10 mouse cellular contexts compared by ENCODE assay signal in genomic region chr11:69119446-69120155, GRCm38 (mm10). TPM values are rescaled to one million over a fixed set of nuclear protein-coding genes. Genes with fewer than 3 reads are reported as not detected.
DNase-seq lines count a peak whose midpoint lies in the region; ATAC-seq lines count a peak whose summit lies in the region.
"Had no signal": no experiment of that assay in that cellular context is flagged by ENCODE, and none has a peak within 500 bp of the region (broad histone marks: within the 10 kb centered on the region; RNA-seq: fewer than 3 reads in every experiment).

No protein-coding gene starts in this region.

- DNase-seq in lung, adult 18-20 months: no peak
- DNase-seq in limb, embryonic 11.5 days (ENCODE audit: low spot score): peak; percentile 31
- DNase-seq in ovary, postnatal 14 days (ENCODE audit: low spot score): no peak
- no peak for DNase-seq in thymus, postnatal 14 days

- peaks cover 40% of the 10 kb centered on the region for H3K4me1 ChIP-seq in lung, embryonic 15.5 days
- peaks cover 44% of the 10 kb centered on the region for H3K4me1 ChIP-seq in forebrain, embryonic 13.5 days
- H3K4me1 ChIP-seq in limb, embryonic 11.5 days (ENCODE audit: control insufficient read depth, insufficient read depth, low read length): peaks cover 17% of the 10 kb centered on the region
- H3K4me1 ChIP-seq in neural tube, embryonic 14.5 days (ENCODE audit: control insufficient read depth, insufficient read depth, low read length): peaks cover 16% of the 10 kb centered on the region

- H3K27ac ChIP-seq in lung, embryonic 15.5 days: no peak overlapping the region
- H3K27ac ChIP-seq in forebrain, embryonic 13.5 days: no peak overlapping the region
- H3K27ac ChIP-seq in limb, embryonic 11.5 days (replicated peaks; ENCODE audit: low read depth, low read length): no peak overlapping the region
- H3K27ac ChIP-seq in neural tube, embryonic 14.5 days (ENCODE audit: low read depth, low read length): no peak overlapping the region

- no peak for ATAC-seq in lung, embryonic 15.5 days (ENCODE audit: borderline replicate concordance, extremely low read depth, low FRiP score, low TSS enrichment)
- ATAC-seq in forebrain, embryonic 13.5 days: no peak
- ATAC-seq in limb, embryonic 11.5 days (ENCODE audit: insufficient number of reproducible peaks, low FRiP score, low TSS enrichment, low read depth): no peak
- ATAC-seq in neural tube, embryonic 14.5 days (ENCODE audit: low read depth): no peak
- no peak for ATAC-seq in erythroid progenitor cell, adult 5-6 weeks (replicated peaks; ENCODE audit: low FRiP score, poor library complexity, severe bottlenecking)

- no peaks in the 10 kb centered on the region for H3K27me3 ChIP-seq in lung, embryonic 15.5 days
- peaks cover 18% of the 10 kb centered on the region for H3K27me3 ChIP-seq in forebrain, embryonic 13.5 days
- 0 out of 2 replicates have a peak, but pooled peaks cover 4% of the 10 kb centered on the region for H3K27me3 ChIP-seq in limb, embryonic 11.5 days (ENCODE audit: control insufficient read depth, insufficient read depth, low read length)
- H3K27me3 ChIP-seq in neural tube, embryonic 14.5 days (ENCODE audit: control insufficient read depth, insufficient read depth, low read length): peaks cover 9% of the 10 kb centered on the region; the same call in 1 of the 2 replicates

- H3K4me2 ChIP-seq in lung, embryonic 15.5 days: peak overlapping the region; percentile 94
- H3K4me2 ChIP-seq in forebrain, embryonic 13.5 days: peak overlapping the region; percentile 71
- peak overlapping the region; percentile 95 for H3K4me2 ChIP-seq in limb, embryonic 11.5 days (ENCODE audit: low read depth, severe bottlenecking)
- peak overlapping the region; percentile 94; the same call in 1 of the 2 replicates for H3K4me2 ChIP-seq in neural tube, embryonic 14.5 days (ENCODE audit: low read depth, low read length)

- 37% methylated on average over 14 of the region's 14 CpGs for WGBS in lung, embryonic 15.5 days
- 31% methylated on average over 14 of the region's 14 CpGs for WGBS in forebrain, embryonic 13.5 days
- 24% methylated on average over 14 of the region's 14 CpGs for WGBS in limb, embryonic 11.5 days
- WGBS in neural tube, embryonic 14.5 days: 22% methylated on average over 14 of the region's 14 CpGs

- H3K4me3 ChIP-seq in lung, embryonic 15.5 days: peak overlapping the region; percentile 80
- peak overlapping the region; percentile 75 for H3K4me3 ChIP-seq in forebrain, embryonic 13.5 days
- H3K4me3 ChIP-seq in limb, embryonic 11.5 days (ENCODE audit: low read depth, low read length): no peak overlapping the region
- H3K4me3 ChIP-seq in neural tube, embryonic 14.5 days (ENCODE audit: low read depth, low read length): 0 out of 2 replicates have a peak overlapping the region, but pooled peaks have one; percentile 14

- no peaks in the 10 kb centered on the region for H3K9me3 ChIP-seq in lung, embryonic 15.5 days
- H3K9me3 ChIP-seq in forebrain, embryonic 13.5 days (replicated peaks): no peaks in the 10 kb centered on the region
- H3K9me3 ChIP-seq in limb, embryonic 11.5 days (ENCODE audit: control insufficient read depth, low read length): no peaks in the 10 kb centered on the region
- H3K9me3 ChIP-seq in neural tube, embryonic 14.5 days (ENCODE audit: control insufficient read depth, low read length): no peaks in the 10 kb centered on the region

- H3K36me3 ChIP-seq in lung, embryonic 15.5 days: no peaks in the 10 kb centered on the region
- no peaks in the 10 kb centered on the region for H3K36me3 ChIP-seq in forebrain, embryonic 13.5 days (ENCODE audit: poor library complexity, severe bottlenecking)
- H3K36me3 ChIP-seq in limb, embryonic 11.5 days (ENCODE audit: control insufficient read depth, insufficient read depth, low read length): no peaks in the 10 kb centered on the region
- H3K36me3 ChIP-seq in neural tube, embryonic 14.5 days (ENCODE audit: control insufficient read depth, insufficient read depth, low read length): no peaks in the 10 kb centered on the region

- H3K9ac ChIP-seq in lung, embryonic 15.5 days: peak overlapping the region; percentile 3; the same call in 1 of the 2 replicates
- no peak overlapping the region for H3K9ac ChIP-seq in forebrain, embryonic 13.5 days
- H3K9ac ChIP-seq in limb, embryonic 11.5 days (ENCODE audit: low read length): no peak overlapping the region
- no peak overlapping the region for H3K9ac ChIP-seq in neural tube, embryonic 14.5 days (replicated peaks; ENCODE audit: low read depth, low read length)

RNA-seq across cellular contexts. Expression of gene Hes7, which starts 0.6 kb away (rescaled TPM):
- 0.52 and 0.60 TPM in 2 replicates for polyA plus RNA-seq in lung, embryonic 15.5 days (2015; fragmentation: Nextera tagmentation; extraction: Ambion mirVana)
- polyA plus RNA-seq in forebrain, embryonic 13.5 days (2015; fragmentation: Nextera tagmentation; extraction: Ambion mirVana): 0.12 and 0.21 TPM in 2 replicates
- 0.54 and 0.65 TPM in 2 replicates for polyA plus RNA-seq in limb, embryonic 11.5 days (2014; fragmentation: Nextera tagmentation; extraction: Ambion mirVana)
- polyA plus RNA-seq in neural tube, embryonic 14.5 days (2014; fragmentation: Nextera tagmentation; extraction: Ambion mirVana): 0.43 and 0.52 TPM in 2 replicates
- total RNA-seq in erythroid progenitor cell, adult 5-6 weeks (2015; ENCODE audit: low replicate concordance): not detected in 2 replicates
- not detected in 2 replicates for total RNA-seq in erythroid progenitor cell, adult 5-6 weeks (2017; ENCODE audit: low replicate concordance)
- total RNA-seq: common myeloid progenitor, adult 5-6 weeks; megakaryocyte-erythroid progenitor cell, adult 5-6 weeks had no signal

RNA-seq across cellular contexts. Expression of gene 9130213A22Rik, which starts 2.8 kb away (rescaled TPM):
- 0.36 and 0.57 TPM in 2 replicates for polyA plus RNA-seq in lung, embryonic 15.5 days (2015; fragmentation: Nextera tagmentation; extraction: Ambion mirVana)
- polyA plus RNA-seq in forebrain, embryonic 13.5 days (2015; fragmentation: Nextera tagmentation; extraction: Ambion mirVana): 0.21 and 0.34 TPM in 2 replicates
- 0.19 TPM in 1 of 2 replicates, not detected in the other for polyA plus RNA-seq in limb, embryonic 11.5 days (2014; fragmentation: Nextera tagmentation; extraction: Ambion mirVana)
- 0.33 and 0.48 TPM in 2 replicates for polyA plus RNA-seq in neural tube, embryonic 14.5 days (2014; fragmentation: Nextera tagmentation; extraction: Ambion mirVana)
- total RNA-seq in erythroid progenitor cell, adult 5-6 weeks (2015; ENCODE audit: low replicate concordance): not detected in 2 replicates
- total RNA-seq in erythroid progenitor cell, adult 5-6 weeks (2017; ENCODE audit: low replicate concordance): not detected in 2 replicates
- total RNA-seq: common myeloid progenitor, adult 5-6 weeks; megakaryocyte-erythroid progenitor cell, adult 5-6 weeks had no signal

RNA-seq across cellular contexts. Expression of gene Aloxe3, which starts 6.1 kb away (rescaled TPM):
- 0.16 and 0.53 TPM in 2 replicates for polyA plus RNA-seq in lung, embryonic 15.5 days (2015; fragmentation: Nextera tagmentation; extraction: Ambion mirVana)
- polyA plus RNA-seq in forebrain, embryonic 13.5 days (2015; fragmentation: Nextera tagmentation; extraction: Ambion mirVana): 1.5 TPM in 1 of 2 replicates, not detected in the other
- polyA plus RNA-seq in limb, embryonic 11.5 days (2014; fragmentation: Nextera tagmentation; extraction: Ambion mirVana): 0.17 and 0.25 TPM in 2 replicates
- 2.2 and 5.0 TPM in 2 replicates for polyA plus RNA-seq in neural tube, embryonic 14.5 days (2014; fragmentation: Nextera tagmentation; extraction: Ambion mirVana)
- total RNA-seq in erythroid progenitor cell, adult 5-6 weeks (2015; ENCODE audit: low replicate concordance): not detected in 2 replicates
- 3.1 TPM in 1 of 2 replicates, not detected in the other for total RNA-seq in erythroid progenitor cell, adult 5-6 weeks (2017; ENCODE audit: low replicate concordance)
- total RNA-seq: common myeloid progenitor, adult 5-6 weeks; megakaryocyte-erythroid progenitor cell, adult 5-6 weeks had no signal

RNA-seq across cellular contexts. Expression of gene Per1, which starts 24.6 kb away (rescaled TPM):
- 21.7 and 24.0 TPM in 2 replicates for polyA plus RNA-seq in lung, embryonic 15.5 days (2015; fragmentation: Nextera tagmentation; extraction: Ambion mirVana)
- polyA plus RNA-seq in forebrain, embryonic 13.5 days (2015; fragmentation: Nextera tagmentation; extraction: Ambion mirVana): 6.0 and 6.4 TPM in 2 replicates
- polyA plus RNA-seq in limb, embryonic 11.5 days (2014; fragmentation: Nextera tagmentation; extraction: Ambion mirVana): 8.0 and 9.1 TPM in 2 replicates
- polyA plus RNA-seq in neural tube, embryonic 14.5 days (2014; fragmentation: Nextera tagmentation; extraction: Ambion mirVana): 6.5 and 9.4 TPM in 2 replicates
- 3.4 and 3.6 TPM in 2 replicates for total RNA-seq in erythroid progenitor cell, adult 5-6 weeks (2015; ENCODE audit: low replicate concordance)
- 3.3 and 7.6 TPM in 2 replicates for total RNA-seq in erythroid progenitor cell, adult 5-6 weeks (2017; ENCODE audit: low replicate concordance)

RNA-seq across cellular contexts. Expression of gene Vamp2, which starts 31.3 kb away (rescaled TPM):
- polyA plus RNA-seq in lung, embryonic 15.5 days (2015; fragmentation: Nextera tagmentation; extraction: Ambion mirVana): 61.6 and 66.6 TPM in 2 replicates
- polyA plus RNA-seq in forebrain, embryonic 13.5 days (2015; fragmentation: Nextera tagmentation; extraction: Ambion mirVana): 110 and 124 TPM in 2 replicates
- 64.2 and 73.3 TPM in 2 replicates for polyA plus RNA-seq in limb, embryonic 11.5 days (2014; fragmentation: Nextera tagmentation; extraction: Ambion mirVana)
- 337 and 385 TPM in 2 replicates for polyA plus RNA-seq in neural tube, embryonic 14.5 days (2014; fragmentation: Nextera tagmentation; extraction: Ambion mirVana)
- 94.1 and 114 TPM in 2 replicates for total RNA-seq in erythroid progenitor cell, adult 5-6 weeks (2015; ENCODE audit: low replicate concordance)
- total RNA-seq in erythroid progenitor cell, adult 5-6 weeks (2017; ENCODE audit: low replicate concordance): 18.2 and 31.1 TPM in 2 replicates
